Mouse (Mus musculus): ENCODE results near the gene Lfng. TPM values are rescaled to one million over a fixed set of nuclear protein-coding genes. Genes with fewer than 3 reads are reported as not detected.

Gene Lfng
- polyA plus RNA-seq, 1 experiment from 2014 or later: 16.7 TPM

DNA sequence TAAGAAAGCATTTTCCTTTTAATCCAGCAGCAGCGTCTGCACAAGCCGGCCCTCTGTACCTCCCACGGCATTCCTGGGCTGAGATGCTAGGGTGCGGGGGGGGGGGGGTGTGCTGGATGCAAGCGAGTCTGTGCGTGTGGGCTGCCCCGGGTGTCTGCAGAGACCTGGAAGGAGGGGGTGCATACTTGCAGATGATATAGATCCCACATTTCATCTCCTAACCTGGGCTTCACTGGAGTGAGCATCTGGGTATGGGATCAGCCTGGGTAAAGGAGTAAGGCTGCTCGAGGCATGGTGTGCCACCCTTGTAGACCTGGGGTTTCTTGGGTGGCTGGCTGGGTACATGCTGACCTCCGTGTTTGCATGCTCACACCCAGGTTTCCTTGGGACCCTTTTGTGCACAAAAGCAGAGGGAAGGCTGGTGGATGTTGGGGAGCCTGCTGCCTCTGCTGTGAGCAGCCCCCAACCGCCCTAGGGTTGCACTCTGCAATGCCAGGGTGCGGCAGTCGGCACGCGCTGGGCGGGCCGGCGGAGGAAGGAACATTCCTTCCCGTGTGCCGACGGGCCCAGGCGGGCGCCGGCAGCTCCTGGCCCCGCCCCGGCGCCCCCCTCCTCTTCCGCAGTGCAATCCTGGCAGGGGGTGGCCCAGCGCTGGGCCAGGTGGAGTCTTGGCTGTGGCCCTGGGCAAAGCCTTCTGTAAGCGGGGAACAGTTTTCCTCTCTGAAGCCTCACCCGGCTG is 3.3 kb downstream of the Lfng start:
- no peak for ATAC-seq (ENCODE audit: low FRiP score)
- peak overlapping the region; percentile 93 for H3K4me2 ChIP-seq
- no peaks in the 10 kb centered on the region for H3K9me3 ChIP-seq (replicated peaks)
- 0 out of 2 replicates have a peak, but pooled peaks cover 5% of the 10 kb centered on the region for H3K36me3 ChIP-seq
- H3K27ac ChIP-seq (replicated peaks): peak overlapping the region; percentile 79
- H3K4me1 ChIP-seq: peaks cover 76% of the 10 kb centered on the region
- H3K4me3 ChIP-seq (replicated peaks): peak overlapping the region; percentile 50
- WGBS: 3% methylated on average over 29 of the region's 30 CpGs
- H3K27me3 ChIP-seq (replicated peaks): peaks cover 16% of the 10 kb centered on the region
- H3K9ac ChIP-seq (replicated peaks): peak overlapping the region; percentile 46

DNA sequence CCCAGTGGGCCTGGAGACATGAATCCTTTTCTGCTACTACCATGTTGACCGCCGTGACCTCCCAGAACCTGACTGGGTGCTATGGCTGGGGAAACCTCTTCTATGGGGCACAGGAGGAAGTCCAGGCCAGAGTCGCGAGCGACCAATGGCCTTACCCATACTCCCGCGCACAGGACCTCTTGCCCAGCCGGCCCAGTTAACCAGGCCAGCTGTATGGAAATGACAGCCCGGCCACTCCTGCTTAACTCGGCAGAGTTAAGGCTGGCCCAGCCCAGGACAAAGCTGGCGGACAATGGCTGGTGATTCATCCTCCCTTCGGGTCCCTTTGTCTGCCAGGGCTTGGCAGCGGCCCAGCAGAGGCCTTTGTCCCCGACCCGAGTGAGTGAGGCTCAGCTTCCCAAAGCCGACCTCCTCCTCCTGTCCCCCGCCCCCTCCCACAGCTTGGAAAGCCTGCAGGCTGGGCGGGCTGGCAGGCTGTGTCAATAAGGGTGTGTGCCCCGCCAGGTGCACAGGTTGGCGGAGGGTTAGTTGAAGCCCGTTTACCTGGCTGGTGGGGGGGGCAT is 4.0 kb downstream of the Lfng start:
- peaks cover 71% of the 10 kb centered on the region for H3K4me1 ChIP-seq
- peak overlapping the region; percentile 46; the same call in 1 of the 2 replicates for H3K9ac ChIP-seq (replicated peaks)
- H3K4me2 ChIP-seq: peak overlapping the region; percentile 93
- peak overlapping the region; percentile 50 for H3K4me3 ChIP-seq (replicated peaks)
- ATAC-seq (ENCODE audit: low FRiP score): peak; percentile 28; the same call in 1 of the 2 replicates
- H3K27me3 ChIP-seq (replicated peaks): peaks cover 10% of the 10 kb centered on the region
- H3K36me3 ChIP-seq: 0 out of 2 replicates have a peak, but pooled peaks cover 5% of the 10 kb centered on the region
- 9% methylated on average over 21 of the region's 21 CpGs for WGBS
- H3K27ac ChIP-seq (replicated peaks): peak overlapping the region; percentile 79
- no peaks in the 10 kb centered on the region for H3K9me3 ChIP-seq (replicated peaks)

DNA sequence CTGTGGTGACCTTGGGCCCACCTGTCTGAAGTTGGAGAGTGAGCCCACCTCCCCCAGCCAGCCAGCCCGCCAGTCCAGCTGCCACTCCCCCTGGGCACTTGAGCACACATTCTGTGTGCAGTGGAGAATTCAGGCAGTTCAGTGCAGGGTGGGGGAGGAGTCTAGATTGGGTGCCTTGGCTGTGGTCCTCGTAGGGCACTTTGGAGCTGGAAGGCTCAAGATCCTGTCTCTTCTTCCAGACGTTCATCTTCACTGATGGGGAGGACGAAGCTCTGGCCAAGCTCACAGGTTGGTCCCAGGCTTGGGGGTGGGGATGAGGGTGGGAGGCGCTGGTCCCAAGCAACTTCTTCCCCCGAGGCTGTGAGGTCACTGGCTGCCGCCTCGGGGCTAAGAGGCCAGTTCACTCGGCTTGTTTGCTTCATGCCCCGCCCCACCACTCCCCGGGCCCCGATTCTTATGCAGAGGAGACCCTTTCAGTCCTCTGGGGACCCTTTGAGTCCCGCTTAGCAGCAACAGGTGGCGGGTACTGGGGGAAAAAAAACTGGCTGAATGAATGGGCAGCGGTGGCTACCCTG is 4.6 kb downstream of the Lfng start:
- Histone ChIP-seq H3K9me3 (replicated peaks) (no peaks in the 10 kb centered on the region), H3K27me3 (replicated peaks) (peaks cover 4% of the 10 kb centered on the region), H3K4me2 (peak overlapping the region; percentile 93), H3K36me3 (0 out of 2 replicates have a peak, but pooled peaks cover 5% of the 10 kb centered on the region), H3K4me3 (replicated peaks) (peak overlapping the region; percentile 50), H3K9ac (replicated peaks) (no peak overlapping the region), H3K4me1 (peaks cover 68% of the 10 kb centered on the region), H3K27ac (replicated peaks) (peak overlapping the region; percentile 60)
- 14% methylated on average over 15 of the region's 15 CpGs for WGBS
- ATAC-seq (ENCODE audit: low FRiP score): 0 out of 2 replicates have a peak, but pooled peaks have one; percentile 9

DNA sequence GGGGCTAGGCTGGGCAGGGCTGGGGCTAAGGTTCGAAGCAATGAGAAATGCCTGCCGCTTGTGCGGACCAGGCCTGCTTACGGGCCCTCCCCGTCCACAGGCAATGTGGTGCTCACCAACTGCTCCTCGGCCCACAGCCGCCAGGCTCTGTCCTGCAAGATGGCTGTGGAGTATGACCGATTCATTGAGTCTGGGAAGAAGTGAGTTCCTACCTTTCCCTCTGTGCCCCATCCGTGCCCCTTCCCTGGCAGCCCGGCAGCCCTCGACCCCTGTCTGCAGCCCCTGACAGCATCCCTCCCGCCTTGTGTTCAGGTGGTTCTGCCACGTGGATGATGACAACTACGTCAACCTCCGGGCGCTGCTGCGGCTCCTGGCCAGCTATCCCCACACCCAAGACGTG is 5.1 kb downstream of the Lfng start:
- peaks cover 63% of the 10 kb centered on the region for H3K4me1 ChIP-seq

DNA sequence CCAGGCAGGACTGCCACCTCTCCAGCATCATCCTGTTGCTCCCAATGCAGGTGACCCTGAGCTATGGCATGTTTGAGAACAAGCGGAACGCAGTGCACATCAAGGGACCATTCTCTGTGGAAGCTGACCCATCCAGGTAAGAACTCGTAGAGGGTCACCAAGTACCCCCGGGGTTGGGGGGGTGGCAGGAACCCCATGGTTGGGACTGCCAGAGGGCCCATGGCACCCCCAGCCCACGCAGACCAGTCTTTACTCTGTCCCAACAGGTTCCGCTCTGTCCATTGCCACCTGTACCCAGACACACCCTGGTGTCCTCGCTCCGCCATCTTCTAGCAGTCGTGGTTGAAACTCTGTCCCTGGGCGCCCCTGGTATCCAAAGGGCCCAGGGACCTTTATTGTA is 7.0 kb downstream of the Lfng start:
- Histone ChIP-seq H3K4me2 (no peak overlapping the region), H3K9me3 (replicated peaks) (no peaks in the 10 kb centered on the region), H3K9ac (replicated peaks) (no peak overlapping the region), H3K36me3 (0 out of 2 replicates have a peak, but pooled peaks cover 5% of the 10 kb centered on the region), H3K27me3 (replicated peaks) (no peaks in the 10 kb centered on the region), H3K27ac (replicated peaks) (no peak overlapping the region), H3K4me1 (peaks cover 46% of the 10 kb centered on the region), H3K4me3 (replicated peaks) (no peak overlapping the region)
- 94% methylated on average over 10 of the region's 10 CpGs for WGBS
- no peak for ATAC-seq (ENCODE audit: low FRiP score)

More for the DNA sequence above, 5.1 kb downstream of the Lfng start:
- Histone ChIP-seq H3K27ac (replicated peaks) (peak overlapping the region; percentile 60), H3K27me3 (replicated peaks) (no peaks in the 10 kb centered on the region), H3K4me3 (replicated peaks) (peak overlapping the region; percentile 50), H3K9ac (replicated peaks) (no peak overlapping the region), H3K9me3 (replicated peaks) (no peaks in the 10 kb centered on the region), H3K36me3 (0 out of 2 replicates have a peak, but pooled peaks cover 5% of the 10 kb centered on the region), H3K4me2 (peak overlapping the region; percentile 93)
- no peak for ATAC-seq (ENCODE audit: low FRiP score)
- 26% methylated on average over 18 of the region's 18 CpGs for whole genome bisulfite sequencing

DNA sequence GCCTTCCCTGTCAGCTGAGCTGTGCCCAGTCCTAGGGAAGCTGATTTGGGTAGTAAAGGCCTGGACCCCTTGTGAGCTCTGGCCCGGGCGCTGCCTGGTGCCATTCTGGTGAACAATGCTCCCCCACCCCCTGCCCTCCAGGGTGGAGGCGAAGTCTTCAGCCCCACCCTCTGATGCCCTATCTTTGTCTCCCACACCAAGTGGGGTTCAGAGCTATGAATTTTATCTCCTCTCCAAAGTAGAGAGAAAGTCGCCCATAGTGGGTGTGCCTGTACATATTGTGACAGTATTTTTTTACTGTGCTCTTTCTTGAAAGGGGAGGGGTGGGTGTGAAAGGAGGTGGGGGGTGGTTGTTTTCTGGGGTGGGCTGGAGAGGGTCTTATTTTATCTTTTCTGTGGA is 7.7 kb downstream of the Lfng start:
- H3K9me3 ChIP-seq (replicated peaks): no peaks in the 10 kb centered on the region
- H3K4me2 ChIP-seq: no peak overlapping the region
- H3K27me3 ChIP-seq (replicated peaks): no peaks in the 10 kb centered on the region
- H3K27ac ChIP-seq (replicated peaks): no peak overlapping the region
- ATAC-seq (ENCODE audit: low FRiP score): no peak
- H3K4me3 ChIP-seq (replicated peaks): no peak overlapping the region
- H3K9ac ChIP-seq (replicated peaks): no peak overlapping the region
- 0 out of 2 replicates have a peak, but pooled peaks cover 5% of the 10 kb centered on the region for H3K36me3 ChIP-seq
- 88% methylated on average over 4 of the region's 4 CpGs for WGBS
- peaks cover 47% of the 10 kb centered on the region for H3K4me1 ChIP-seq

DNA sequence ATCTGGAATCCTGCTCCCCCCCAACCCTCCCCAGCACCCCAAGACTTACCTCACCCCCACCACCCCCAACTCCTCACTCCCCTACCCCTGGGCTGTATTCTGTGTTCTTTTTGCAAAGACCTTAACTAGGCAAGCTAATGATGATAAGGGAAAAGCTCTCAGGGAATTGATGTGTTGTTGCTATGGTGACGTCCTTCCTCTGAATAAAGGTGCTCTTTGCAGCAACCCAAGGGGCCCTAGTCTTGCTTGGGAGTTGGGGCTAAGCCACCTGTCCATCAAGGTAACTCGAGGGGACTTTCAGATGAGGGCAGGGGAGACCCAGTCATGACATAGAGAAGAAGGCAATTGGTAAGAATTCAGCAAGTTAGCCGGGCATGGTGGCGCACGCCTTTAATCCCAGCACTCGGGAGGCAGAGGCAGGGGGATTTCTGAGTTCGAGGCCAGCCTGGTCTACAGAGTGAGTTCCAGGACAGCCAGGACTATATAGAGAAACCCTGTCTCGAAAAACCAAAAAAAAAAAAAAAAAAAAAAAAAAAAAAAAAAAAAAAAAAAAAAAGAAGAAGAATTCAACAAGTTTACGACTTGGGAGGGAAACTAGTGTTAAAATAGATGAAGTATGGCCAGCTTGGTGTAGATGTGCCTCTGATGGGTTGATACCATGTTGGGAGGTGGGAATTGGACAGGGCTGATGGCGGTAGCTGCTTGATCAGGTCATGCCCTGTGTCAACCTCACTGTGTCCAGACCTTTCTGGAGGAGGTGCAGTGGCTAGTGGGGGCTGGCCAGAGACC is 8.4 kb downstream of the Lfng start:
- no peak overlapping the region for H3K4me3 ChIP-seq (replicated peaks)
- H3K36me3 ChIP-seq: 0 out of 2 replicates have a peak, but pooled peaks cover 5% of the 10 kb centered on the region
- no peak for ATAC-seq (ENCODE audit: low FRiP score)
- no peak overlapping the region for H3K4me2 ChIP-seq
- H3K4me1 ChIP-seq: peaks cover 46% of the 10 kb centered on the region
- no peaks in the 10 kb centered on the region for H3K27me3 ChIP-seq (replicated peaks)
- H3K9me3 ChIP-seq (replicated peaks): no peaks in the 10 kb centered on the region
- 83% methylated on average over 10 of the region's 10 CpGs for WGBS
- no peak overlapping the region for H3K9ac ChIP-seq (replicated peaks)
- H3K27ac ChIP-seq (replicated peaks): no peak overlapping the region

DNA sequence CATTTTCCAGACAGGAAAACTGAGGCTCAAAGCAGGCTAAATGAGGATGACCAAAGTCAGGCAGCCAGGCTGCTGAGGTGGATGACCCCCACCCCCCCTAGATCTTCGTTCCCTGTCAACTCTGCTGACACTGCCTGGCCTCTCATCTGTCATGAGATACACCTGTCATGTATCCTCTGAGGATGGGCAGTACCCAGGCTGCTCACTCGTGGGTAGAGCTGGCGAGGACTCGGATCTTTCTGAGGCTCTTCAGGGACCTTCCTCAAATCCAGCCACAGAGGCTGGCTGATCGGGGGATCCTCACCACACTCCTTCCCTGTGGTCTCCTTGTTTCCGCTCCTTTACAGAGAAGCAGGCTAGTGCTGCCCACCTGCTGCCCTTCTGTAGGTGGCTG is 9.0 kb downstream of the Lfng start:
- H3K4me2 ChIP-seq: no peak overlapping the region
- no peaks in the 10 kb centered on the region for H3K9me3 ChIP-seq (replicated peaks)
- ATAC-seq (ENCODE audit: low FRiP score): no peak
- 0 out of 2 replicates have a peak, but pooled peaks cover 5% of the 10 kb centered on the region for H3K36me3 ChIP-seq
- WGBS: 70% methylated on average over 6 of the region's 6 CpGs
- no peak overlapping the region for H3K9ac ChIP-seq (replicated peaks)
- peaks cover 44% of the 10 kb centered on the region for H3K4me1 ChIP-seq
- H3K4me3 ChIP-seq (replicated peaks): no peak overlapping the region
- H3K27me3 ChIP-seq (replicated peaks): no peaks in the 10 kb centered on the region
- H3K27ac ChIP-seq (replicated peaks): 0 out of 2 replicates have a peak overlapping the region, but pooled peaks have one; percentile 45

DNA sequence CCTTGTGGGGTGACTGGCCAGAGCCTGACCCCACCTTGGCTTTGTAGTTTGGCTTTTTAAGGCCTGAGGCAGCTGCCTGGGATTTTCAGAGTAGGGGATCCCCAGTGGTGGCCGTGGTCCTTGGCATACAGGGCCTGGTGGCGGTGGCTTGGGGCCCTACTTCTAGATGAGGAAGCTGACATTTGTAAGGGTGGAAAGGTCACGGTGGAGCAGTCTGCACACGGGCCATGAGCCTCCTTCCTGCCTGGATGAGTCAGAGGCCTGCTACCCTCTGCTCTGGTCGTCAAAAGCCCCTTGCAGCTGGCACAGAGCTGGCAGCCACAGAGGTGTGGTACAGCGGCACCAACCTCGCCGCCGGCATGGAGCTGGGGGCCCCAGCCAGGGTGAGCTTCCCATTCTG is 9.6 kb downstream of the Lfng start:
- no peak for ATAC-seq (ENCODE audit: low FRiP score)
- 63% methylated on average over 9 of the region's 9 CpGs for WGBS
- Histone ChIP-seq H3K36me3 (peaks cover 7% of the 10 kb centered on the region; the same call in 1 of the 2 replicates), H3K4me3 (replicated peaks) (no peak overlapping the region), H3K4me2 (no peak overlapping the region), H3K27me3 (replicated peaks) (no peaks in the 10 kb centered on the region), H3K9me3 (replicated peaks) (no peaks in the 10 kb centered on the region), H3K27ac (replicated peaks) (0 out of 2 replicates have a peak overlapping the region, but pooled peaks have one; percentile 45), H3K9ac (replicated peaks) (no peak overlapping the region), H3K4me1 (peaks cover 44% of the 10 kb centered on the region)

DNA sequence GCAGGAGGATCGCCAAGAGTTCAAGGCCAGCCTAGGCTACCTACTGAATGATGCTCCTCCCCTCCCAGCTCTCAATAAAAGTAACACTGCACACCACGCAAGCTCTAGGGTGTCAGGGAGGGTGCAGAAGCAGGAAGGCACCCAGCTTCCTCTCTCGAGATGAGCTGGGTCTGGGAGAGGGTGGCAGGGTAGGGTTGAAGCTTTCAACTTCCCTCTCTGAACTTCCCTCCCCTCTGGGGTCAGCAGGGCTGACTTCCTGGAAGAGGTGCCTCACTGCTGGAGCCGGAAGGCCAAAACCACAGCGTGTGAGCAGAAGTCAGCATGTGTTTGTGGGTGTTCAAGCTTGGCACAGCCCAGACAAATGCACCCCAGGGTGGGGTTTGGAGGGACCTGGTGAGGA is 10.6 kb downstream of the Lfng start:
- ATAC-seq (ENCODE audit: low FRiP score): no peak
- 85% methylated on average over 5 of the region's 5 CpGs for WGBS
- Histone ChIP-seq H3K9me3 (replicated peaks) (no peaks in the 10 kb centered on the region), H3K27ac (replicated peaks) (no peak overlapping the region; the same call in 1 of the 2 replicates), H3K9ac (replicated peaks) (no peak overlapping the region), H3K27me3 (replicated peaks) (no peaks in the 10 kb centered on the region), H3K4me3 (replicated peaks) (no peak overlapping the region), H3K4me1 (peaks cover 43% of the 10 kb centered on the region), H3K4me2 (no peak overlapping the region), H3K36me3 (peaks cover 18% of the 10 kb centered on the region)

DNA sequence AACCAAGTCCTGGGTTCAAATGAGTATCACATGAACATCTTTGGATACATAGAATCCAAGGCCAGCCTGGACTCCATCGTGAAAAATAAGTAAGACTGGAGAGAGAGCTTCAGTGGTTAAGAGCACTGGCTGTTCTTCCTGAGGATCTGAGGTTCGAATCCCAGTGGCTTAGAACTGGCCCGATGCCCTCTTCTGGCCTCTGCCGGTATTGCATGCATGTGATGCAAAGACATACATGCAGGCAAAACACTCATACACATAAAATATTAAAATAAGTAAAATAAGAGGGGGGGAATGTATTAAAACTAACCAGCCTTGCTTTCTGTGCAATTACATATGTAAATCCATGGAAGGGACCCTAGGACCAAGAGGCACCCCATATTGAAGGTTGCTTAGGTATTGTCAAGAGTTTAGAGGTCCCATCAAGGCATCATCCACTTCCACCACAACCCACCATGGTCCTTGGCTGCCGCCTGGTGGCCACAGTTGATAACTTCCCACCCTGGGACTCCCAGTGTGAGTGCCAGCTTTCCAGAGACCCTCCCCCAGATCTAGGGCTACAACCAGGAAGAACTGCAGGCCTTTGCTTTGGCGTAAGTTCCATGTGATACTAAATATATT is 12.1 kb downstream of the Lfng start:
- peaks cover 39% of the 10 kb centered on the region; the same call in 1 of the 2 replicates for H3K4me1 ChIP-seq
- WGBS: 20% methylated on average over 6 of the region's 6 CpGs
- H3K9ac ChIP-seq (replicated peaks): no peak overlapping the region
- no peak overlapping the region for H3K4me3 ChIP-seq (replicated peaks)
- peaks cover 29% of the 10 kb centered on the region for H3K36me3 ChIP-seq
- ATAC-seq (ENCODE audit: low FRiP score): no peak
- H3K9me3 ChIP-seq (replicated peaks): no peaks in the 10 kb centered on the region
- no peak overlapping the region for H3K4me2 ChIP-seq
- peak overlapping the region; percentile 69; the same call in 1 of the 2 replicates for H3K27ac ChIP-seq (replicated peaks)
- no peaks in the 10 kb centered on the region for H3K27me3 ChIP-seq (replicated peaks)

All from neural tube, embryonic 15.5 days (tissue).